Mouse (Mus musculus) left cerebral cortex, postnatal 10 days (tissue): ENCODE results near the gene Lrrc8c. TPM values are rescaled to one million over a fixed set of nuclear protein-coding genes. Genes with fewer than 3 reads are reported as not detected.

ENCODE experiments used
- DNase-seq, 2 experiments: peaks; one replicate each; pipeline ENCODE4 v3.0.0; 2021 to 2022; ENCODE audit warnings: low spot score in 2 of 2, mixed read lengths in 1 of 2; ENCODE audit errors: extremely low spot score in 1 of 2
- intact Hi-C: fragments of 180-260 bp; cut with DNase I; formaldehyde crosslinking; loops from one replicate; pipeline ENCODE4 v1.15.1; 2025
- total RNA-seq, 2 experiments: library from RNA; stranded (reverse); gene quantifications; 2 replicates each; pipeline ENCODE4 v1.2.3; 2021

Gene Lrrc8c
- total RNA-seq, 2 experiments from 2014 or later: 28.4 to 34.0 TPM

GRCm38 (mm10) chr5:105536172-105536571 is 17.0 kb downstream of the Lrrc8c start:
- no peak for DNase-seq
- intact Hi-C loops: no loop called here

GRCm38 (mm10) chr5:105537101-105537723 is 18.0 kb downstream of the Lrrc8c start:
- intact Hi-C loops: no loop called here

GRCm38 (mm10) chr5:105541051-105541450 is 21.9 kb downstream of the Lrrc8c start:
- DNase-seq: no peak
- intact Hi-C loops: no loop called here

More at GRCm38 (mm10) chr5:105537101-105537723, 18.0 kb downstream of the Lrrc8c start:
- no peak for DNase-seq

GRCm38 (mm10) chr5:105545126-105545525 is 25.9 kb downstream of the Lrrc8c start:
- no peak for DNase-seq
- intact Hi-C loops: no loop called here

GRCm38 (mm10) chr5:105547115-105547514 is 27.9 kb downstream of the Lrrc8c start:
- intact Hi-C loops: no loop called here

GRCm38 (mm10) chr5:105551808-105552207 is 32.6 kb downstream of the Lrrc8c start:
- intact Hi-C loops: no loop called here
- no peak for DNase-seq

More at GRCm38 (mm10) chr5:105547115-105547514, 27.9 kb downstream of the Lrrc8c start:
- no peak for DNase-seq

GRCm38 (mm10) chr5:105556291-105556690 is 37.1 kb downstream of the Lrrc8c start:
- DNase-seq: no peak
- intact Hi-C loops: loop anchor here (5.0 kb wide), 1 partner anchor 34 kb away; no protein-coding TSS in a partner anchor

- DNase-seq: no peak
- intact Hi-C loops: loop anchor here (5.0 kb wide), 1 partner anchor 35 kb away; no protein-coding TSS in a partner anchor
These were observed 38.2 kb downstream of the Lrrc8c start for GRCm38 (mm10) chr5:105557346-105557745.

GRCm38 (mm10) chr5:105557777-105558240 is 38.6 kb downstream of the Lrrc8c start:
- intact Hi-C loops: loop anchor here (5.0 kb wide), 1 partner anchor 36 kb away; no protein-coding TSS in a partner anchor
- DNase-seq: peak in 1 of 2 experiments; percentile 43

- DNase-seq: no peak
- intact Hi-C loops: loop anchor here (5.0 kb wide), 1 partner anchor 36 kb away; no protein-coding TSS in a partner anchor
These were observed 39.3 kb downstream of the Lrrc8c start for GRCm38 (mm10) chr5:105558517-105558916.

- DNase-seq: peak; percentile 34 to 64
- intact Hi-C loops: no loop called here
These were observed 42.7 kb downstream of the Lrrc8c start for GRCm38 (mm10) chr5:105561926-105562325.

- intact Hi-C loops: no loop called here
- no peak for DNase-seq
These were observed 45.6 kb downstream of the Lrrc8c start for GRCm38 (mm10) chr5:105564761-105565160.

GRCm38 (mm10) chr5:105565824-105566223 is 46.6 kb downstream of the Lrrc8c start:
- no peak for DNase-seq
- intact Hi-C loops: no loop called here

GRCm38 (mm10) chr5:105566852-105567412 is 47.7 kb downstream of the Lrrc8c start:
- no peak for DNase-seq
- intact Hi-C loops: no loop called here

- intact Hi-C loops: no loop called here
- no peak for DNase-seq
These were observed 49.0 kb downstream of the Lrrc8c start for GRCm38 (mm10) chr5:105568043-105568747.

GRCm38 (mm10) chr5:105569168-105569567 is 50.0 kb downstream of the Lrrc8c start:
- no peak for DNase-seq
- intact Hi-C loops: no loop called here

- DNase-seq: no peak
- intact Hi-C loops: no loop called here
These were observed 53.0 kb downstream of the Lrrc8c start for GRCm38 (mm10) chr5:105572160-105572692.

- DNase-seq: no peak
- intact Hi-C loops: no loop called here
These were observed 53.7 kb downstream of the Lrrc8c start for GRCm38 (mm10) chr5:105572876-105573275.

GRCm38 (mm10) chr5:105574835-105575234 is 55.6 kb downstream of the Lrrc8c start:
- DNase-seq: no peak
- intact Hi-C loops: no loop called here
